Mouse (Mus musculus): ENCODE measurements at regions not wholly inside any gene's neighbourhood (a gene's known extent, or its start where the extent isn't known, plus 50 kb on each side); places are given as distances from the start of the nearest gene placed in this dataset.

DNA sequence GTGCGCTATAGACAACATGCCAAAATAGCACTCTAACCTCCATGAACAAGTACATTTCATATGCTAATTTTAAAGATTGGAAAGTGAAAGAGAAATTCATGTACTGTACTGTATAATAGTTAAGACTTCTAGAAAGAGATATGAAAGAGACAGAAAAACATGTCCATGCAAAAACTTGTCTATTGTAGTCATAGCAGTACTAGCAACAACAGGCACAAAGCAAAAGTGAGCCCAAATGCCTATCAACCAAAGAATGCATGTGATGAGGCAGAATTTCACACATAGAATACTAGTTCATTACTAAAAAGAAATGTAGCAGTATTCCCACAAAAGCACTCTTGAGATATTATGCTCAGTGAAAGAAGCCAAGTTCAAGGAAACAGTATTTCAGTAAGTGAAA is 180.4 kb upstream of the Steap4 start:
- DNase-seq (ENCODE audit: extremely low spot score, low spot score): no peak

DNA sequence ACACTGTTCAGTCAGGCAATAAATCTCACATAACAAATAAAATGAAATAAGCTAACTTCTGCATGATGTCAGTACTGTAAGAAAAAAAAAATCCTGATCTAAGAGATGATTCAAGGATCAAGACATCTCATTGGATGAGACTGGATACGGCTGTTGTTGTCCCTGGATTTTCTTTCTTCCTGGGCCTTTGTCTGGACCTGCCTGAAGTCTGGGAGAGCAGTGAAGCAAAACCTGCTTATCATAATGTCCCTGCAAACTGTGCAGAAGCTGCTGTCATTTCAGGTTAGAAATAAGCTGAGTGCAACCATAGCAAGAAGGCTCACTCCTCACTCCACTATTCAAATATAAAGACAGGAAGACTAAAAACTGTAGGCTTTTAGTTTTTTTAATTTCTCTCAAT is 178.0 kb upstream of the Steap4 start:
- DNase-seq (ENCODE audit: extremely low spot score, low spot score): no peak

- no peak for DNase-seq (ENCODE audit: extremely low spot score, low spot score)
Observed at GRCm38 (mm10) chr5:7788406-7788805, 171.9 kb upstream of the Steap4 start.

DNA sequence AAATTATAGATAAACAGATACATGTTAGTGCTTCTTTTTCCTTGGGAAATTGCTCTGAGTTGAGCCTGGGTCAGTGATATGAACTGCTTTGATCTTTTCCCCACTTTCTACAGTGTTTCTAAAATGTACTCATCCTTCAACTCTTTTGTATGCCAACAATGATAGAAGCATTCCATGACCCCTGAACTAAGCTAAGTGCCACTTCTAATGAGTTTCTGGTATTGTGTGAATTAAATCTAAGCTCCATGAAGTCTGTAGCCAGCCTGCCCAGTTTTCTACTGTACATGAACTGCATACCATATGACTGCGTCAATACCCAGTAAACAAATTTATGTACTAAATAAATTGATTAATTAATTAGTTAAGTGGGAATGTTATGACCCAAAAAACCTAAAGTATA is 171.1 kb upstream of the Steap4 start:
- DNase-seq (ENCODE audit: extremely low spot score, low spot score): no peak

DNA sequence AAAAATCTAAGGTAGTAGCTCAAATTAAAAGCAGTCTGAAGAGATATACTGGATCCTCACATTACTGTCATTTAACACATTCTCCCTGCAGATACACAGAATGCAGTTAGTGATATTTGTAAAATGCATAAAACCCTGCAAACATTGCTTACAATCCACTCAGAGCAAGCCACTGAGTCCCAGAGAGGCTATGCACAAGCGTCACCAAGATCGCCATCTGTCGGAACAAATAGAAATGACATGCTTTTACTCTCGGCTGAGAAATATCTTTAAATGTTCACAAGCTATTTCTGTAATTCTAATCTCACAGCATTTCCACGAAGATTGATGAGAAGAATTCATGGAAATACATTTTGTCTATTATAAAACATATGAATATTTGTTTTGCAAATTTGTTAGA is 139.7 kb upstream of the Steap4 start:
- no peak for DNase-seq (ENCODE audit: extremely low spot score, low spot score)

- DNase-seq (ENCODE audit: extremely low spot score, low spot score): no peak
Observed at GRCm38 (mm10) chr5:7821700-7822099, 138.6 kb upstream of the Steap4 start.

DNA sequence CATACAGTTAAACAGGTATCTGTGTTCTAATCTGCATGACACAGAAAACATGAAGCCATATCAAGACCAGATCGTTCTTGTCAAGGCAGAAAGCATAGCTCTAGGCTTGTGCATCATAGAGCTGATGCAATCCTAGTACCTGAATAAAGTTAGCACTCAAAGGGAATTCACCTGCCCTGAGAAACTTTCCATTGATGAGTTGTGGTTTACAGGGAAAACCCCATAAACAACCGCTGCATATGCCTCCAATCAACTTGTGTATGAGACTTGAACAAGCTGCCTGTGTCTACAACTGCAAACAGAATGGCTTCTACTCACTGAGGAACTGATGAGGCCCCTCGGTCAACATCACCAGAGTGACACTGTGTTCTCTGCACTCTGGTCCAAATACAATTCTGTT is 130.6 kb upstream of the Steap4 start:
- DNase-seq (ENCODE audit: extremely low spot score, low spot score): no peak

DNA sequence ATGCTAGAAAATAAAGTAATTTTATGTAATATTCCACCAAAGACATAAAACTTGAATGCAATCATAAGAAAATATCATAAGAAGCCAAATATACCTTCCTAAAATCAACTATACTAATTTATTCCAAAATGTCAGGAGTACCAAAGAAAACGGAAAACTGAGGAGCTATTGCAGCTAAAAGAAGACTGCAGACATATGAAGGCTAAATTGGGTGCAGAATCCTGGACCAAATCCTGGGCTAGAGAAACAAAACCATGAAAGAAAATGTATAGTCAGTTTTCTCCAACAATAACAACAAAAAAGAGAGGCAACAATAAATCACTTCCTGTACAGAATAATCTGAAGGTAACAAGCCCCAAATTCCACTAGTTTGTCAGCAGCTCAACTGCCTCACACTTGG is 126.4 kb upstream of the Steap4 start:
- no peak for DNase-seq (ENCODE audit: extremely low spot score, low spot score)

GRCm38 (mm10) chr5:7863047-7863446 is 97.2 kb upstream of the Steap4 start:
- no peak for DNase-seq (ENCODE audit: extremely low spot score, low spot score)

GRCm38 (mm10) chr5:7866041-7866641 is 94.1 kb upstream of the Steap4 start:
- DNase-seq (ENCODE audit: extremely low spot score, low spot score): no peak

DNA sequence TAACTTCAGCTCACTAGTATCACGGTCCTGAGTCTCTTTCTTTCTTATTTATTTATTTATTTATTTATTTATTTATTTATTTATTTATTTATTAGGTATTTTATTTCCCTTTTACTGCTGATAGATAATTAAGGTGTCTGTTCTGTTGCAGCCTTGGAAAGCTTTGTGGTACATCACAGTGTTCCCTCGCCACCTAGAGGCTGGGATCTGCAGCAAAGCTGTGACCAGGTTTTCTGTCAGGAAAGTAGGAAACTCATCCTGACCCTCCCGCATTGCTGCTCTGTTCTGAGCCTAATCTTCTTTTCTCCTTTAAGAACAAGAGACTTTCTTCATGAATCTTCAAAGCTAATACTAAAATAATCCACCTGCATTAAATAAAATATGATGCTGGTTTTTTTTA is 60.7 kb upstream of the Steap4 start:
- peak; percentile 15 for DNase-seq (ENCODE audit: extremely low spot score, low spot score)
